Mouse (Mus musculus) embryonic fibroblast, embryonic 13.5 days (primary cell): Measurements from ENCODE around the gene Ifrd1.

Experiments
- CTCF ChIP-seq: IDR thresholded peaks from 2 replicates; pipeline ENCODE4 v1.5.1; 2011; ENCODE audit warnings: mild to moderate bottlenecking, control low read depth, low read length, moderate library complexity, borderline replicate concordance; ENCODE audit not compliant: insufficient read depth
- POLR2A ChIP-seq: IDR thresholded peaks from 2 replicates; pipeline ENCODE4 v1.6.1; 2011; ENCODE audit warnings: low read depth, mild to moderate bottlenecking, control low read depth, low read length, moderate library complexity

DNA sequence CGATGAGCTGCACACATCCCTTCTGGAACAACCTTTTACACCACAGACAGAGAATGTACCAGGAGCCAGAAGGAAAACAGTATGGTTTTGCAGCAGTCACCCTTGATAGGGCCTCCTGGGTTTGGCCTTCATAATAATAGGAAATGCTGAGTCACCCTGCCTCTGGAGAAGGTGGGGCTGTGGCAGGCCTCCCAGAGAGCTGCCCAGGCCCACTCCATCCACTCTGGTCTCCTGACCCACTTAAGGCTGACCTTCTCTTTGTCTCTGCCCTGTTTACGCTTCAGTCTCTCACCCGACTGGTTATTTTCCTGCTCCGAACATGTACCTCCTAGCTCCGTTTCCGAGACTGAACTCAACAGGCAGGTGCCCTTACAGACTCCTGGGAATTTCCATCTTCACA, 328 bp downstream of the Ifrd1 start:
- no peak for TF ChIP-seq CTCF
- no peak for TF ChIP-seq POLR2A
